Mouse (Mus musculus) limb, embryonic 11.5 days (tissue): ENCODE data around the gene Rps26. TPM values are rescaled to one million over a fixed set of nuclear protein-coding genes. Genes with fewer than 3 reads are reported as not detected.

Source experiments
- ATAC-seq: fragments of 200-750 bp; cut with Nextera tagmentation; 2 replicates; pipeline ENCODE4 v1.8.0; 2017; ENCODE audit warnings: low read depth; ENCODE audit not compliant: insufficient number of reproducible peaks, low FRiP score, low TSS enrichment
- DNase-seq: peaks from one replicate; pipeline ENCODE4 v3.0.0-alpha.2; 2015; ENCODE audit warnings: low spot score
- H3K27ac ChIP-seq: fragments of 300-500 bp; sonication (generic); replicated peaks from 2 replicates; pipeline ENCODE4 v1.5.1; 2014; ENCODE audit warnings: low read depth, mild to moderate bottlenecking, low read length
- H3K27me3 ChIP-seq: fragments of 300-500 bp; sonication (generic); 2 replicates; pipeline ENCODE4 v1.6.1; 2014; ENCODE audit warnings: mild to moderate bottlenecking, low read length, mixed read lengths; ENCODE audit not compliant: control insufficient read depth, insufficient read depth
- H3K36me3 ChIP-seq: fragments of 300-500 bp; sonication (generic); 2 replicates; pipeline ENCODE4 v1.6.1; 2014; ENCODE audit warnings: mild to moderate bottlenecking, low read length, moderate library complexity, mixed read lengths; ENCODE audit not compliant: control insufficient read depth, insufficient read depth
- H3K4me1 ChIP-seq: fragments of 300-500 bp; sonication (generic); 2 replicates; pipeline ENCODE4 v1.6.1; 2014; ENCODE audit warnings: low read length, mixed read lengths; ENCODE audit not compliant: control insufficient read depth, insufficient read depth
- H3K4me2 ChIP-seq: fragments of 300-500 bp; sonication (generic); 2 replicates; pipeline ENCODE4 v1.6.1; 2014; ENCODE audit warnings: low read depth, mild to moderate bottlenecking, moderate library complexity; ENCODE audit not compliant: severe bottlenecking
- H3K4me3 ChIP-seq: fragments of 300-500 bp; sonication (generic); 2 replicates; pipeline ENCODE4 v1.5.1; 2014; ENCODE audit warnings: low read depth, low read length
- H3K9ac ChIP-seq: fragments of 300-500 bp; sonication (generic); 2 replicates; pipeline ENCODE4 v1.6.1; 2014; ENCODE audit warnings: mild to moderate bottlenecking, low read length
- H3K9me3 ChIP-seq: fragments of 300-500 bp; sonication (generic); 2 replicates; pipeline ENCODE4 v1.6.1; 2016; ENCODE audit warnings: low read length; ENCODE audit not compliant: control insufficient read depth
- WGBS: fragments of 180-500 bp; shearing (Covaris S2); extraction: QIAGEN DNeasy Blood & Tissue Kit; methylation state at CpG from one replicate; pipeline ENCODE4 v1.1.7; 2014; 5-methylcytosine and 5-hydroxymethylcytosine counted together
- polyA plus RNA-seq: library from polyadenylated mRNA; unstranded; fragments of >200 nt; fragmentation: Nextera tagmentation; extraction: Ambion mirVana; gene quantifications from 2 replicates; pipeline ENCODE4 v1.2.1, GENCODE M21; 2014

Gene Rps26
- polyA plus RNA-seq, 1 experiment from 2014 or later = 831 TPM

DNA sequence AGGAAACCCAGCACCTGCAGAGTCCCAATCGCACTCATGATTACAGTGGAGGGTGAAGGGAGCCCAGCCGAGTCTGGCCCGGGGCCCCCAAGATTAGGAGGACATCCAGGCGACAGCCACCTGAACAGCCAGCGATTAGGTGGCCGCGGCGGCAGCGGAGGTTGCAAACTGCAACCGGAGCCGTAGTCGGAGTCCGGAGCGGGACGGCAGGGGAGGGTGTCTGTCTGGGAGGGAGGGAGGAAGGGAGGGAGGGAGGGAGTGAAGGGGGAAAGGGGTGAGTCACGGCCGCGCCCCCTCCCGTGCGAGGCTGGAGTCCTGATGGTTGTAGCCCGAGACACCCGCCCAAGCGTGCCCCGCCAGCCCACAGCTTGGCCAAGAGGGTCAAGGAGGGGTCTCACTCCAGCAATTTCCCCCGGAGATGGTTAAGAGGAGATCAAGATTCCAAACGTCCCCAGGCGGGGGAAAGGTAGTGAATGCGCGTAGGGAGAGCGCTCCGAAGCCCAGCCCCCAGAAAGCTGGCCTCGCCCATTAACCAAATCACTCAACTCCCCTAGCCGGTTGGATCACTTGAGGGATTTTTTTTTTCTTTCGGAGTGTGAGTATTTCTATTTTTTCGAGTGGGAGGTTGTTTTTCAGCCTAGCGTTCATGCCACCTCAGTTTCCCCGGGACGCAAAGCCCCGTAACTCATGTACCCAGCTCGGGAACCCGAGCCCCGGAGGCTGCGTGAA is 36.9 kb downstream of the Rps26 start, which contains the start of gene Erbb3:
Gene Erbb3 (minus strand): TSS at position 189 of the 729 bp plus-strand sequence.
- Histone ChIP-seq H3K27ac (no peak within 1 kb of the TSS), H3K9me3 (no peaks in the 10 kb centered on the region), H3K27me3 (peaks cover 37% of the 10 kb centered on the region), H3K9ac (peak within 1 kb of the TSS; percentile 46; the same call in 1 of the 2 replicates), H3K36me3 (no peaks in the 10 kb centered on the region), H3K4me2 (peak within 1 kb of the TSS; percentile 92), H3K4me3 (peak within 1 kb of the TSS; percentile 53), H3K4me1 (peaks cover 8% of the 10 kb centered on the region; the same call in 1 of the 2 replicates)
- under 1% methylated on average over 43 of the region's 43 CpGs for WGBS
- DNase-seq (peak; percentile 69), ATAC-seq (peak; percentile 32; the same call in 1 of the 2 replicates)

DNA sequence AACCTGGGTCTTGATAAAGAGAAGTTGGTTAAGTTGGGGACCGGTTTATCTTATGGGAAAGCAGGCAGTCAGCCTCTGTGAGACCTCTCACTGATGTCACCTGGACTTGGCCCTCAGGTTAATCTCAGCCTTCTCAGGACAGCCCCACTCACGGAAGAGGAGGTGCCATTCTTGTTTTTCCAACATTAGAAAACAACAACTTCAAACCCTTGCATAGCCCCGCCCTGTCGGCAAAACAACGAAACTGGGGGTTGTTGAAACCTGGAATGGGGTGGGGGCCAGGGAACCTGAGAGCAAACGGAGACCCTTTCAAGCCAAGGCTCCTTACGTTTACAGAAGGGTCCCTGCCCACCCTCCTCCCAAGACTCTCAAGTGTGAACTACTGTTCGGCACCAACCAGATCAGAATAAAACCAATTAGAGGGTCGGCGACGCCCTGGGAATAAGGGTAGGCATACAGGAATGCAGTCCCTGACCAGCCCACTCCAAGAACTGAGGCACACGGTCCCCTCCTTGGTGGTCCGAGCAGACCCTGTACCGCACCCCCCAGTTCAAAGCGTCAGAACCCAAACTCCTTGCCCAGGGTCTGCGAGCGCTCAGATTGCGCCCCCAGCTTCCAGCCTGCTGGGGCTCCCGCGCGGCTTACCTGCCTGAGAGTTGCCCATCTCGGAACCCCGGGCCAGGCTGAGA is 37.6 kb downstream of the Rps26 start:
- Histone ChIP-seq H3K9ac (peak overlapping the region; percentile 46; the same call in 1 of the 2 replicates), H3K27me3 (peaks cover 38% of the 10 kb centered on the region), H3K36me3 (no peaks in the 10 kb centered on the region), H3K9me3 (no peaks in the 10 kb centered on the region), H3K4me3 (peak overlapping the region; percentile 53), H3K4me1 (peaks cover 8% of the 10 kb centered on the region; the same call in 1 of the 2 replicates), H3K27ac (no peak overlapping the region), H3K4me2 (peak overlapping the region; percentile 92)
- ATAC-seq = 0 out of 2 replicates have a peak, but pooled peaks have one; percentile 14
- WGBS = 1% methylated on average over 23 of the region's 23 CpGs
- DNase-seq = peak; percentile 35

DNA sequence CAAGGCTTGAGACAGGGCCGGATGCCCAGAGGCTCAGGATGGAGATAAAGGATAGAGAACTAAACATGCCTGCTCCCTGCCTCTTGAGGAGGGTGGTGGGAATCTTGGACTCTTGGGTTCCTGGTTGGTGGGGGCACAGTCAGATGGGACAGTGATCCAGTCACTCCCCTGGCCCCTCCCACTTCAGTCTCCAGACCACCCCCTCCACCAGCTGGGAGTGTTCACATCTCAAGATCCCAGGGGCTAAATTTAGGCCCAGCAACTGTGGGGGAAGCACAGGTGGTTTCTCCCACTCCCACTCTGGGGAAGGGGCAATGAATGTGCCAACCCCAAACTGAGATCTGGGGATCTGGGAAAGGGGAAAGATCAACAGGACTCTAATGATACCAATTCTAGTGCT is 38.4 kb downstream of the Rps26 start:
- no peak for DNase-seq
- ATAC-seq = no peak
- Histone ChIP-seq H3K27me3 (peaks cover 40% of the 10 kb centered on the region), H3K27ac (no peak overlapping the region), H3K4me3 (0 out of 2 replicates have a peak overlapping the region, but pooled peaks have one; percentile 0), H3K9me3 (no peaks in the 10 kb centered on the region), H3K4me1 (peaks cover 11% of the 10 kb centered on the region; the same call in 1 of the 2 replicates), H3K36me3 (no peaks in the 10 kb centered on the region), H3K9ac (no peak overlapping the region), H3K4me2 (peak overlapping the region; percentile 92)
- WGBS = 50% methylated on average over 1 of the region's 1 CpGs

DNA sequence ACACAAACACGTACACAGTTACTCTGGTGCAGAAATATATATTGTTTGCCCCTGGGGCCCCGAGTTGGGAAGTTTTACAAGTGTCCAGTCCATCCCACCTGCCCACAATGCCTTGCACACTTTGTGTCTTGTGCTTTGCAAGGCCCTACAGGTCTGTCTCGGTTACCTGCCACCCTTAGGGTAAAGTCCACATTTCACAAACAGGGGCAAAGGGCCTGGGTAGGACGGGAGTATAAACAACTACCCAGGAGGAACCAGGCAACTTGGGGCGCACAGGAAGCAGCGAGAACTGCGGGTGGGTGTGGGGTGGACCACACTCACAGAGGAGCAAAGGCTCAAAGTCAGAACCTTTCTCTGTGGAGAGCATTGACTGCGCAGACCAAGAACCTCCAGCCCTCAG is 38.9 kb downstream of the Rps26 start:
- peaks cover 41% of the 10 kb centered on the region for H3K27me3 ChIP-seq
- H3K36me3 ChIP-seq = no peaks in the 10 kb centered on the region
- peaks cover 11% of the 10 kb centered on the region; the same call in 1 of the 2 replicates for H3K4me1 ChIP-seq
- no peak for ATAC-seq
- peak overlapping the region; percentile 92; the same call in 1 of the 2 replicates for H3K4me2 ChIP-seq
- no peak for DNase-seq
- H3K4me3 ChIP-seq = 0 out of 2 replicates have a peak overlapping the region, but pooled peaks have one; percentile 0
- no peak overlapping the region; the same call in 1 of the 2 replicates for H3K9ac ChIP-seq
- no peaks in the 10 kb centered on the region for H3K9me3 ChIP-seq
- WGBS = 64% methylated on average over 8 of the region's 8 CpGs
- no peak overlapping the region for H3K27ac ChIP-seq

DNA sequence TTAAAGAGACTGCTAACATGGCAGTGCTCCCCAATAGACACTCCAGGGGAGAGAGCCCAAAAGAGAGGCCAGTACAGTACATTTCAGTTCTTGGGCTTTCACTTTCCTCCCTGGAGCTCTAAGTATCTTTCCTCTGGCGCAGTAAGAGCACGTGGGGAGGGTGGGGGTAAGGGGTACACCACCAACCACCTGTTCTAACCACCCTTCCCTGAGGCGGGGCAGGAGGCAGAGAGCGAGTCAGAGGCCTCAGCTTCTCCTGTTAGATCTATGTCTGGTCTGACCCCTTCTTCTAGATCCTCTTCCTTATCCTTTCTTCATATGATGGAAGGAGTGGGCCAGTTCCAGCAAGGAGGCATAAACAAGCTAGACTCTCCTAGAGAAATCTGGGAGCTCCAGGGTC is 39.4 kb downstream of the Rps26 start:
- peak overlapping the region; percentile 42 for H3K27ac ChIP-seq

DNA sequence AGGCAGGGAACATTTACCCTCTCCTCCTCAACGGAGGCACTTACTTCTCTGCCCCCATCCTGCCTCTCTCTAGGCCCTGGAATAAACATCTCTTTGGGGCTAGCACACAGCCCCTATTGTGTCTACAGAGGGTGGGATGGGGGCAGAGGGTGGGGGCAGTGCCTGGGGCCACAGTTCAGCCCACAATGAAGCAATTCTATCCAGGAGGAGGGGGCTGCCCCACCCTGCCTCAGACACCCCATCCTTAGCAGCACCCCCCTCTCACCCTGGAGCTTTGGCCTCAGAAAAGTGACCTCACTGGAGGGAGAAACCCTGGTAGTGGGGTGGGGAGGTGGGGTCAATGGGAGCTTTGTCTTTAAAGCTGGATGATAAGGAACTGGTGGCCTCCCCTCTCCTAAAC is 40.0 kb downstream of the Rps26 start:
- 0% methylated on average over 1 of the region's 1 CpGs for WGBS
- Histone ChIP-seq H3K4me3 (no peak overlapping the region), H3K9ac (no peak overlapping the region), H3K4me1 (peaks cover 11% of the 10 kb centered on the region; the same call in 1 of the 2 replicates), H3K4me2 (0 out of 2 replicates have a peak overlapping the region, but pooled peaks have one; percentile 11), H3K27ac (peak overlapping the region; percentile 42; the same call in 1 of the 2 replicates), H3K36me3 (no peaks in the 10 kb centered on the region), H3K27me3 (peaks cover 41% of the 10 kb centered on the region), H3K9me3 (no peaks in the 10 kb centered on the region)
- DNase-seq (no peak), ATAC-seq (no peak)

More for the DNA sequence above, 39.4 kb downstream of the Rps26 start:
- no peak overlapping the region; the same call in 1 of the 2 replicates for H3K9ac ChIP-seq
- DNase-seq (no peak), ATAC-seq (no peak)
- H3K27me3 ChIP-seq = peaks cover 41% of the 10 kb centered on the region
- 43% methylated on average over 4 of the region's 4 CpGs for WGBS
- H3K4me2 ChIP-seq = peak overlapping the region; percentile 12; the same call in 1 of the 2 replicates
- no peaks in the 10 kb centered on the region for H3K9me3 ChIP-seq
- H3K36me3 ChIP-seq = no peaks in the 10 kb centered on the region
- H3K4me1 ChIP-seq = peaks cover 11% of the 10 kb centered on the region; the same call in 1 of the 2 replicates
- no peak overlapping the region for H3K4me3 ChIP-seq

DNA sequence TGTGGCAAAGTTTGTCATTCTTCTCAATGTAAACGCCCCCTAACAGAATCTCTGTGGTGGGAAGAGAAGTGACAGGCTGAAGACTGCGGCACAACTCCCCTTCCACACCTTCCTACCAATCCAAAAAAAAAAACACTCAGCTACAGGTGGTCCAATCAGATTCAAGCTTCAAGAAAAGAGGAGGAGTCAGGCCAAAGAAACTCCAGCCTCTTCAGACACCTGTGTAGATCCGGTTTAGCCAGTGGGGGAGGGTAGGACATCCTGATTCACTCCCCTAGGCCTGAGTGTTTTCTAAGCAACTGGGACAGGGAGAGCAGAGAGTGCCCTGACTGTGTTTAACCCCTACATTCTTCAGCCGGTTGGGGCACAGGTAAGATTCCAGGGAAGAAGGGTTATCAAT is 42.2 kb downstream of the Rps26 start:
- Histone ChIP-seq H3K27ac (no peak overlapping the region), H3K4me3 (no peak overlapping the region), H3K4me1 (peaks cover 11% of the 10 kb centered on the region; the same call in 1 of the 2 replicates), H3K27me3 (peaks cover 35% of the 10 kb centered on the region), H3K9me3 (no peaks in the 10 kb centered on the region), H3K9ac (no peak overlapping the region), H3K4me2 (no peak overlapping the region), H3K36me3 (no peaks in the 10 kb centered on the region)
- DNase-seq (no peak), ATAC-seq (no peak)
- 6% methylated on average over 4 of the region's 4 CpGs for WGBS

DNA sequence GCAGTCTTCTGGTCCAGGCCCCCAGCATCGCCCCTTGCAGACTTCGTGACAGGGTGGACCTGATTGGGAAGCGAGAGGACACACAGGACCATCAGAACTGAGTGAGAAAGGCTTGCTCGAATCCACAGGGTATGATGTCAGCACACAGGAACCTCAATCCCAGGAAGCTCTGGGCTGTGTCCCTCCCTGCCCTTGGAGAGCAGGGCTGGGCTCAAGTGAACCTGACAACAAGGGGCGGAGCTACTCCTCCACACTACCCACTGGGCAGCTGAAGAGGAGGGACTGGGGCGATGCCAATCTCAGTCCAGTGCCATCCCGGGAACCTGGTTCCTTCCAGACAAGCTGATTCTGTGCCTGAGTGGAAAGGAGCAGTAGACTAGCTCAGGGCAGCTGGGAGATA is 42.9 kb downstream of the Rps26 start:
- Histone ChIP-seq H3K9ac (no peak overlapping the region), H3K4me2 (no peak overlapping the region), H3K9me3 (no peaks in the 10 kb centered on the region), H3K27me3 (peaks cover 28% of the 10 kb centered on the region), H3K4me3 (no peak overlapping the region), H3K4me1 (peaks cover 7% of the 10 kb centered on the region; the same call in 1 of the 2 replicates), H3K36me3 (no peaks in the 10 kb centered on the region), H3K27ac (no peak overlapping the region)
- 16% methylated on average over 7 of the region's 7 CpGs for WGBS
- no peak for DNase-seq
- ATAC-seq = no peak
